Mouse (Mus musculus): ENCODE measurements around the gene Gif.
A peak's percentile ranks its signal among the peaks of the same experiment; 100 is the strongest.

The Gif gene

DNA sequence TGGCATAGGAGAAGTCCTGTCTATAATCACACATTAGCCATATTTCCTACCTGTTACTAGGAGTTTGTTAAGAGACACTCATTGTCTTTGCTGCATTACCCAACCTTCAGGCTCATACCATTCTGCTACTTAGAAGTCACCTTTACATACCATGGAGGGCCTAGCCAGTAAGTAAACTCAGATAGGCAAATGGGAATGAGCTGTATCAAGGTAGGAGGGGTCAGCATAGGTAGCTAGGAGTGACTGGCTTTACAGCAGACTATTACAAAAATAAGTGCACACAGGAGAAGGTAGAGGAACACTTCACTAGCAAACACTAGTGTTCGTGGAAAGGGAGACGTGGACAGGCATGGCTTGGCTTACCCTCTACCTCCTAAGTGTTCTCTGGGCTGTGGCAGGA, at the start of gene Gif:
TSS of gene Gif (plus strand) at position 257 of the 400 bp plus-strand sequence.
- DNase-seq (ENCODE audit: low spot score): no peak

DNA sequence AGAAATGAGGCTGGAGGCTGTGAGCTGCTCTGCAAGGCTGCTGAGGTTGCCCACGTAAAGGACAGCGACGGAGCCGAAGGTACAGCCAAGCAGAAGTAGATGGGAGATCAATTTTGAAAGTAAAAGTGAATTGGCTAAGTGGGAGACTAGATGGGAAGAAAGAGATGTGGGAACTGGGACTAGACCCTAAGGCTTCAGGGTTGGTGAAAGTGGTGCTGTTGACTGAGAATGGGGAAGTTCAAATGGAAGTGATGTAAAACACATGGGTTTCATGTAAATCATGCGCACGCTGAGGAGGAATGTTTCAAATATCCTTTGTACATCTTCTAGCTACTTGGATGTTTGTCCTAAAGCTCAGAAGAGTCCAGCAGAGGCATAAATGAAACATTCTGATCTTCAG, 49.0 kb upstream of the Gif start:
- no peak for DNase-seq (ENCODE audit: low spot score)

DNA sequence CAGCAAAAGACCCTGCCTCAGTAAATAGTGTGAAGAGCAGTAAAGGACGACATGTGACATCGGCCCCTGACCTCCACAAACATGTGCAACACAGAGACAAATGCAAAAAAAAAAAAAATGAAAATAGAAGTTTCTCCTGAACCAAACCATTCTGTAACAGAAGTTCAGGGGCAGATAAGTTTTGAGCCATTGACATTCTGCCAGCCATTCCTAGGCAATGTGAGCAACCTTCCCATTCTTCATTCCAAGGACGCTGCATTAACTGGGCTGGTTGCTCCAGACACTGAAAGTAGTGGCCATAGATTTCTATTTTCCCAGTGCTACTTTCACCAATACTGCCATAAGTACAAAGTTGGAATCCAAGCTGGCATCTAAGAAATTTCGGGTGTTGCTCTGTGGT, 34.9 kb upstream of the Gif start:
- DNase-seq (ENCODE audit: low spot score): no peak

DNA sequence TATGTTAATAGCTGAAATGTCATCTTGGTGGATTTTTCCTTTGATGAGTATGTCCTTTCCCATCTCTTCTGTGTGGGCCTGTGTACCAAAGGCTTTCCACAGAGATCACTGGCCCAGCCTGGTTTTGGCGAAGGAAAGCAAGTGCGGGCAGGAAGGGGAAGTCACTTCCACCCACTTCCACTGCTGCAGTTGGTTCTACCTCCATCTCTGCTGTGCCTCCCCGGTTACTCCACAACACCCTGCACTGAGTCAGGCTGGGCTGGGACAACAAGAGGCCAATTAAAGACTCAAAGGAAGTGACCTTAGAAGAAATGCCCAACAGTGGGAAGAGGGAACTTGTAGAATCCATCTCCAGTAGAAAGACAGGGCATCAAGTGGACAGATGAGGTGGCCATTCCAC, 27.3 kb upstream of the Gif start:
- no peak for DNase-seq (ENCODE audit: low spot score)

DNA sequence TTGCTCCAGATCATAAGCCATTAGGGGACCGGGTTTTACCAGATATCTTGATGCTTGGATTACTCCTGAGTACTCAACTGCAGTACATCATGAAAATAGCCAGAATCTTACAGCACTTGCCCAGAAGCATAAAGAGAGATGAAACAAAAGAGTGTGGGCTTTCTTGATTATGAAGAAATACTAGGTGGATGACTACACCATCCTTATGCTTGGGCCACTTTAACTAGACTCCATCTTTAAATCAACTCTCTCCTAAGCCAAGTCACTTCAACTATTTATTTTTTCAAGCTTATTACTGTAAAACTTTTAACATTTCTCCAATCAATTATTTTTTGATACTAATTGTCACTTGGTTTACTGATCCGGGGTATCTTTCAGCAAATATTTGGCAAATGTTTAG, 23.5 kb upstream of the Gif start:
- no peak for DNase-seq (ENCODE audit: low spot score)

DNA sequence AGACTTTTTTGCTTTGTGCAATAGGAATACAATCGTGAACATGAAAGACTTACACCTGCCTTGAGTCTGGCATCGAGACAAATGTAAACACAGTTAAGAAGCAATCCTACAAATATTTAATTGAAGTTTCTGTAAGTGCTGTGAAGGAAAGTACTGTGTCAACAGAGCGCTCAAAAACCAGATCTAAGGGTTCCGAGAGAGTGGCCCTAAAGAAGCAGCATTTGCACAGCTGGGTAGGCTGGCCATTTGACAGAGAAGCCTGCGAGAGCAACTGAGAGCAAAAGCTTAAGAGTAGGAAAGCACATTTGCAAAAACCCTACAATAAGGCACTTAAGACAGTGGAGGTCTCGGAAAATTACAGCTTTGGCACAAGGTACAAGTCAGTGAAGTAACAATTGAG, 23.1 kb upstream of the Gif start:
- DNase-seq (ENCODE audit: low spot score): no peak

DNA sequence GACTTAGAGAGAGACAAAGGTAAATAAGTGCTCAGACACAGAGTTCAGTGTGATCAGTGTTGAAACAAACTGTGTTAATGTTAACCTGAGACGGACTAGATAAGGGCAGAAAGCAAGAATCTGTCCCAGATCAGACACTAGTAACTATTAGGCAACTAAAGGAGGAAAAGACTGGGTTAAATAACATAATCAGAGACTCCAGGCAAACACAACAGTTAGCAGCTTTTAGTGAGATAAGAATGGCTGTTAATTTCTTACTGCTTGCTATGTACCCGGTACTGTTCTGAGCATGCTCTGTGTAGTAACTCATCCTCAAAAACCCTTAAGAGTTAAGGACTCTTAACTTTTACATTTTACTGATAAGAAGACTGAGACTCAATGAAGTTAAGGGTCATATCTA, 21.4 kb upstream of the Gif start:
- DNase-seq (ENCODE audit: low spot score): no peak

DNA sequence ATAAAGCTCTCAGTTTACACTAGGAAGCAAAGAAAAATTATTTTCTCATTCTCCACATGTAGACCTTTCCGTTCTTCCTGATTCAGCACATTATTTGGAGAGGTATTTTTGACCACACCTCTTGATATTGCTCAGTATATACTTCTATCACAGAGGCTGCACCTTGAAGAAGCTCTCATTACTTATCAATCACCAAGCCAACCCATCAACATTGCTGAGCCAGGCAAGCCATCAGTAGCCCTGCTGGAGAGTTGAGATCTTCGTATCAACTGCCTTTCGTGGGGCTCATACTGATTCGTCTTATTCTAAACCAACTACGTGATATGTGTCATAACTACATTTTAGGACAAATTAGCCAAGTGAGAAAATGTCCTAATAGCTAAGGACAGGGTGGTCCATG, 20.1 kb upstream of the Gif start:
- DNase-seq (ENCODE audit: low spot score): no peak

DNA sequence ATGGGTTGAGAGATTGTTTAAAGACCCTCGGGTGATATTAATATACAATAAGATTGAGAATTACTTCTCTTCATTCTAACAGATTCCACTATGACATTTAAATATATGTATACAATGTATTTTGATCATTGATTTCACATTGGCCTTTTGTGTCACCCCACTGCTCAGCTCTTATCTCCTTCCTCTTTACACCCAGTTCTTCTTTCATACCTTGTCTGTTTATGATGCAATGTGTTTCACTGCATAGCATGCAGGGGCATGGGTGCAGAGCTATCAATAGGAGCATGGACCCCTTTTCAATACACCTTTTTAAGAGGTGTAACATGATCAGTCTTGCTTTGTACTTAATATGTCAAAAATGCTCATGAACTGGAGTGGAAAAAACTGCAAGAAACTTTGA, 17.1 kb upstream of the Gif start:
- no peak for DNase-seq (ENCODE audit: low spot score)

DNA sequence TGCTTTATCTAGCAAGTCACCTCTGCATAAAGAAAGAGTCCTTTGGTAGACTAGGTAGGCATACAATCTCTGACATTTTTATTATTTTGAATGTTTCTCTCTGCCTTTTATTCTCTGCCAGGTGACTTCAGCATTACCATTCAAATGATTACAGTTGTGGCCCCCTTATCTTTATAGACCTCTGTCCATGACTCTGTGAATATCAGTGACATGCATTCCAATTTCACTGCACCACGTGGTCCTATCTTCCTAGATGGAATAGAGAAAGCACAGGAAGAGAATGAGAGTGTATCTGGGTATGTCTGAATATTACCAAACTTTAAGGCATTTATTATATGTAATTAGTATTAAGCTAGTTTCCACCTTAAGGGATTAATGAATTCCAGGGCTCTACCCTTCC, 10.9 kb upstream of the Gif start:
- DNase-seq (ENCODE audit: low spot score): no peak

DNA sequence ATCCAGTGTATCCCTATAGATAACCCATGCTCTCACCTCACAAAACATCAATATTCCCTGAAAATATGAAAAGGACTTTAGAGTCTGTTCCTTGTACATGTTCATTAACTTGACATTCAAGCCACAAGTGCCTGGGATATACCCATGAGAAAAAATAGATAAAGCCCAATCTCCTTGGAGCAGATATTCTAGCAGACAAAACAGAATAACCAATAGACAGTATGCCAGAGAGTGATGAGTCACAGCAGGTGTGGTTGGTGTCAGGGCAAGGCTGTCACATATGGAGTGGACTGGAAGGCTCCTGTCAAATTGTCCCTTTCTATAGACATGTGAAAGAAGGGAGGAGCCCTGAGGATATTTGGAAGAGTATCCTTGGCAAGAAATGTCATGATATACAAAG, 1.7 kb upstream of the Gif start:
- no peak for DNase-seq (ENCODE audit: low spot score)

DNA sequence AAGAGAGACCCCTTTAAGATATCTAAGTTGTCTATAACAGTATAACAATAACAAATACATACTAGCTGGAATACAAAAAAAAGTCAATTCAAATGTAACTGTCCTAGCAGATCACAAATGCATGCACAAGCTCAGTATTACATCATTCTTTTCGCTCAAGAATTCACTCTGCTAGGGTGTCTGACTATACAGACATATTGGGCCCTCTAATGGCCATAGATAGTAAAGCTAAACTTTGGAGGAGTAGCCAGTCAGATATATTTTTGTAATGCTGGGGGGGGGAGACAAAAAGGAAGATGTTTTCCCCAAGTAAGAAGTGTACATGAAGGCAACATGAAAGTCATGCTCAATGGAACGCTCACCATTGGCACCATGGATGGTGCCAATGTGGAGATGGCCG, 17.7 kb downstream of the Gif start:
- no peak for DNase-seq (ENCODE audit: low spot score)

DNA sequence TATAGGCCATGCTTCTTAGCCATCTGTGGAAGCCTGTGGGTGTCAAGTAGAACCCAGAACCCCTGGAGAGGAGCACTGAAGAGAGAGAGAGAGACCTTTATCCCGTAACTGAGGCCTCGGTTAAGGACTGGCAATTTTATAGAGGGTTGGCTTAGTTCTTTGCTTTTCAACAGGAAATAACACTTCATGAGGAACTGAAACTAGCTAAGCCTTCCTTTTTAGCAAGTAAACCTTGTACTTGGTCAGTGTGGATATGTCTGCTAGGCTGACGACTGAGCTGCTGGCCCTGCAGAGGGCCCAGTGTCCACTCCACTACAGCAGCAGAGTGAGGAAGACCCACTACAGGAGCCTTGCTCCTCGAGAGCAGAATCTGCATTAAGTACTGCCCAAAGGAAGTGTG, 19.1 kb downstream of the Gif start:
- DNase-seq (ENCODE audit: low spot score): no peak

DNA sequence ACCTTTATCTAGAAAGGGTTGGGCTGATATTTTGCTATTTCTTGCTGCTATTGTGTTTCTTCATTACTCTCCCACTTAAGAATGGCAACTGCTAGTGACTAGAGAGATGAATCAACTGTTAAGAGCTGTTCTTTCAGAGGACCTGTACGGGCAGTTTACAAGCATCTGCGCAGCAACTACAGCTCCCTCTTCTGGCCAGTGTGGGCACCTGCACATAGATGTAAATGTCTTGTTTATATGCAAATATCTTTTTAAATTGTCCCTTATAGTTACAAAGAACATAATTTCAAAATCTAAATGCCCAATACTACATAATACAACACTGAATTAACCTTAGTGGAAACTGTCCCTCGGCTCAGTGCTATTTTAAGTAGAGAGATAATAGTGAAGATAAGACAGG, 20.8 kb downstream of the Gif start:
- DNase-seq (ENCODE audit: low spot score): no peak

DNA sequence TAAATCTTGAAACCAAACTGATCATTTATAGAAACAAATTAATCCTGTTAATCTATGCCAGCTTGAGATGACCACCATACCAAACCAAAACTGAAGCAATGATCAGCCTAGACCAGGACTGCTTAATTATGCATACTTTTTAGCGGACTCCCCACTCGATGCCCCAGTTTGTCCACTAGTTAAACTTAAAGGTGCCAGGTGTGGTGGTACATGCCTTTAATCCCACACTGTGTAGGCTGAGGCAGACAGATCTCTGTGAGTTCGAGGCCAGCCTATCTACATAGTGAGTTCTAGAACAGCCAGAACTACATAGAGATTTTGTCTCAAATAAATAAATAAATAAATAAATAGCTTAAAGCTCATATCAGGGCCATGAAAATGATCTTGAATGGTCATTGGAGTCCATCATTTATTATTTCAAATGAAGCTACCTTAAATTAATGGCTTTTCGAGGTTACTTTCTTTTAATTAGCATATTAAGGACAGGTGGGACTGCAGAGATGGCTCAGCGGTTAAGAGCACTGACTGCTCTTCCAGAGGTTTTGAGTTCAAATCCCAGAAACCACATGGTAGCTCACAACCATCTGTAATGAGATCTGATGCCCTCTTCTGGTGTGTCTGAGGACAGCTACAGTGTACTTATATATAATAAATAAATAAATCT, 22.0 kb downstream of the Gif start:
- no peak for DNase-seq (ENCODE audit: low spot score)

DNA sequence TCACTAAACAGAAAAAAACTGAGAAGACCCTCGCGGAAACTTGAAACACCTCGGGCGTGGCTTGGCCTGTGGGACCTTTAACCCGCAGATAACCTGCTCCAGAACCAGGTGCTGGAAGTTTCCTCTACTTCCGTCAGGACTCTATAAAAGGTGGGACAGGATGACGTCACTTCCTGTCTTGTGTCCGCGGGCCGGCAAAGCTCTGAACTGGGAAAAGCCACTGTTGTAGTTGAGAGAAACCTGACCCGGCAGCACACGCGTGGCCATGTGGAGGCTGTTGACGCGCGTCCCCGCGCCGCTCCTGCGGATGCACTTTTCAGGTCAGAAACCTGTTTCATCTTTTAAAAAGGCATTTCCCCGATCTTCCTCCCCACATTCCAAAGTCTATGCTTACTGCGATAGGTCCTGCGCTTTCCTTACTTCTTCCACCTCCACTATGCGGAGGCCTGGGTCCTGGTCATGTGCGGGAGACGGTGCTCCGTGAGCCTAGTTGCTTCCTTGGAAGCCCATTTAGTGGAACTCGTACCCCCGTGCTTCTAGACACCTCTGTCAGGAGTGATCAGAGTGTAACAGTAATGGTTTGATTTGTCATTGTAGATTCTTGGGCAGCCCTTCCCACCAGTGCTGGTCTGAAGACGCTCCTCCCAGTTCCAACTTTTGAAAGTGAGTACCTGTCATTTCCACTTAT, 23.0 kb downstream of the Gif start, which contains the start of gene Mrpl16:
TSS of gene Mrpl16 (plus strand) at position 187 of the 688 bp plus-strand sequence.
- DNase-seq (ENCODE audit: low spot score): peak; percentile 90

DNA sequence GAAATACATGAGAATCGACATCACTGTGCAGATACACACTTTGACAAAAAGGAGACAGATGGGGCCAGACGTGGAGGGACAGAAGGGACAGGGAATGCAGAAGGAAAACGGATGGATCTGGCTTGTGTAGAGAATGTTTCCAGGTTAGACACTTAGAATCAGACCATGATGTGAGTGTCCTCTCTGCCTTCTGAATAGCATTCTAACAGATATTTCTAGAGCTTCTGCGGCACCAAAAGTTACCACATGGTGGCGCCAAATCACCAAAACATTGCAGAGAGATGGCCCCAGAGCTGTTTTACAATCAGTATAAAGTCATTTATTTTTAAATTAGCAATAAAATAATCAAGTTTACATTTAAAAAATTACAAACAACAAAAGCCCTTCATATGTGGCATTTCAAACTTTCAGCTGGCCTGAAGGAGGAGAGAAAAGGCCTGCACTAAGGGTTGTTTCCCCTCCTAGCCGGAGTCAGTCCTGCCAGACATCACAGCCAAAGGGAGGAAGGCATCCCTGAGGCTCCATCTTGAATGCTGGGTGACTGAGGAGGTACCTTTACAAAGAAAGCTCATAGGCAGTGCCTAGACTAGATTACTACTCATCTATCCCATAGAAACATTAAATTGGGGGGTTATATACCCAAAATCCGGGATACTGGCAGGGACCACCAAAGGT, 30.0 kb downstream of the Gif start:
- peak; percentile 44 for DNase-seq (ENCODE audit: low spot score)

DNA sequence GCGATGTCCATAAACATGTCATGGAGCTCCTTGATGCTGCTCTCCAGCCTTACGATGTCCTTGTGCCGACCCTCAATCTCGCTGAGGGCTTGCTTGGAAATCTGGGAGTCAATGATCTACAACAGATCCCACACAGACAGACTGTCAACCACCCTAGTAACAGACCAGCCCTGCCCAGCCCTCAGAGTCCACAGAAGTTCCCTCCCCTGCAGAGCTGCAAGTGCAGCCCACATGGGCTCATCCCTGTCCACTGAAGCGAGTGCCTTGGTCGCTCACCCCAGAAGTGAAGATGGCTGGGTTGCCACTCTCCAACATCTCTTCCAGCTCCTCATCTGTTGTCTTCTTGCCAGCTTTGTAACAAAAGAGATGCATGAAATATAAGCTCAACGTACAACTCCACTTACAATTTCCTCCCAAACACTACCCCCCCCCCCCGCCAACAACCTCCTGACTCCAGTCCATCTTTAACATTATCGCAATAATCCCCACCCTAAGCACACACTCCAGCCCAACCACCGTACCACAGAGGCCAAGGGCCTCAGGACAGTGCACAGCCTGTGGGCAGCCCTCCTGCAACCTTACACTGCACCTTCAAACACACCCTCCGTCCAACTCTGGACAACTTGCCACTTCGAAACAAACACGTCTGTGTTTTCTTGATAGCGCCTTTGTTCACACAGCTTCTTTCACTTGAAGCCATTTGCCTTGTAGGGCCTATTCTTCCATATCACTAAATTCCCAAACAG, 38.2 kb downstream of the Gif start:
- no peak for DNase-seq (ENCODE audit: low spot score)

DNA sequence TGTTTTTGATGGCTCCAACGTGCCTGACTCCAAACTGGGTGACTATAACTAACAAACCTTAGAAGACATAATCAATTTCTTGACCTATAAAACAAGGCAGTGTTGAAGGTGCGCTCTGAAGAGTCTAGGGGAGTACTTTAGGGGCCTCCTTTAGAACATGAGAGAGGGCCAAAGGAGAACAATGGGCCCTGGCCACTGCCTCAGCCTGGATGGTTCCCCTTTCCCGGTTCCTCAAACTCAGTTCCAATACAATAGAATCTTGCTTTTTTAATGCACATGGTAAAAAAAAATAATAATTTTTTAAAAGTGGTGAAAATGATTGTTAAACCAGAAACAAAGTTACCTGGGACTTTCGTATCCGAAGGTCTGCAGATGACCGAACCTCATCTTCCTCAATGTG, 40.5 kb downstream of the Gif start:
- no peak for DNase-seq (ENCODE audit: low spot score)

DNA sequence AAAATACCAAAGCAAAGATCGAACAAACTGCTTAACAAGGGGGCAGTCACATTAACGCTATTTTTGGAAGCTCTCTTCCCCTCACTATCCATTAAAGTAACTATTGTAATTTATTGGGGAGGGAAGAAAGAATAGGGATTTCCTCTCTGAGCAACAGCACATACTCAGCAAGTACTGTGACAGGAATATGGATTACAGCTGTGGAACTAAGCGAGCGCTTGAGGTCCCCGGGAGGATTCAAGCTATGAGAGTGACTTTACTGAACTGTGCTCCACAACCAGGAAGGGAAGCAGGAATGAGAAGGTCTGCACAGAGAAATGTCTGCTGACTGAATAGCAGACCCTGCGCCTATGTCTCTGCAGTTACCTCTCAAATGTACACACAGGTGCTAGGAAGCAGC, 41.5 kb downstream of the Gif start:
- no peak for DNase-seq (ENCODE audit: low spot score)

DNA sequence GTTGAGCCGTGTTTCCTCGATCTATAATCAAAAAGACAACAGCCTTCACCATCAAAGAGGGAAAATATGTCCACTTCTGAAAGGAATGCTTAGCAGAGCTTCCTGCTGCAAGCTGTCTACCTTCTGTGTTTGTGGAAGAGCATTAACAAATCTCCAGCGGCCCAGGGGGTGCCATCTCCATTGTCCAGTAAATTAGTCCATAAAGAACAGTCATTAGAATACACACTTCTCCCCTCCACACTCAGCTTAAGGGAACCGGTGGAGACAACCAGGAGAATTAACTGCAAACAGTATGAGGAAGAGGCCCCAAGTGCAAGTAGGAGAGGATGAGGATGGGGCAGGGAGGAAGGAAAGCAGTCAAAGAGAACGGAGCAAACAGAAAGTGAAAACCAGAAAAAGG, 44.5 kb downstream of the Gif start:
- DNase-seq (ENCODE audit: low spot score): no peak

DNA sequence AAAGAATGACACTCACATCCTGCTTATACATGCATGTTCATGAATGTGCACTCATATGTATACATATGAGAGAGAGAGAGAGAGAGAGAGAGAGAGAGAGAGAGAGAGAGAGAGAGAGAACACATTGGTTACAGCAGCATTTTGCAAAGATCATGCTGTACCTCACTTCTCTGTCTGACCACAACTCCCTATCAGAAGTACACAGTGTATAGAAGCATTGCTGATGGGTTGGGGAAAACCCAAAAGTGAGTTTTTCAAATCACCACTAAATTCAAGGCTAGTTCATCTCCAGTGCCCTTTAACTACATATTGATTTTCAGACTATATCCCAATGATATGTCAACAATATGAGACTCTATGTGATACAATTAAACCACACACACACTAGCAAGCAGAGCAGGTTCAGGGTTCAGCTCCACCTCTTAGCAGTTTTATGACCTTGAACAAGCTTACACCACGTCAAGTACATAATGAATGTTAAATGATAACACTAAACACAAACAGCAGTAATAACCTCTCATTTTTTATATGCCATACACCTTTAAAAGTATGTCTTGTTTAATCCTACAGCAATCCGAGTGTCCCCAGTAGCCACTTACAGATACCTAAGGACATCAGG, 46.5 kb downstream of the Gif start:
- DNase-seq (ENCODE audit: low spot score): no peak

Measured in yolk sac, embryonic 10.5 days (tissue).